Mouse (Mus musculus) brain, adult 2 months (tissue): ENCODE measurements around the gene Dck.
"Not testable (repeated sequence)": the region's sequence is repeated elsewhere in the genome, so short reads cannot be mapped to it uniquely, and the experiment has no call there.

Experiments
- DNase-seq: peaks from one replicate; pipeline ENCODE4 v3.0.0; 2011; ENCODE audit warnings: low read depth, low spot score

The Dck gene

DNA sequence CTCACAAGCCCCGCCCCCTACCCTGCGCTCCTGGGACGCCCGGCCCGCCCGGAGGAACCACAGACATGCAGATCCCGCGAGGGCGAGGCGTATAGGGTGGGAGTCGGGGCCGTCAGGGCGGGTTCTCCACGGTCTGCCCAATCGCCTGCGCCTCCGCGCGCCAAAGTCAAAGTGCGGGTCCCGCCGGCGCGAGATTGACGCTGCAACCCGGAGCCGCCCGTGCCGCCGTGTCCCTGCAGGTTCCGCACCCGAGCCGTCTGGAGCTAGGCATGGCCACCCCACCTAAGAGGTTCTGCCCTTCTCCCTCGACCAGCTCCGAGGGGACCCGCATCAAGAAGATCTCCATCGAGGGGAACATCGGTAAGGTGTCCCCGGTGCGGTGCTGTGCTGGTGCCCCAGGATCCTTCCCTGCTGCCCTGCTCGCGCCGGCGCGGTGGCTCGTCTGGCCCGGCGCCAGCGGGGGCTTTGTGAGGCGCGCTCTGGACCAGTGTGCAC lies at the start of gene Dck:
TSS of gene Dck (plus strand) at position 10 of the 495 bp plus-strand sequence.
- DNase-seq = peak; percentile 98

- no peak for DNase-seq
Measured at GRCm38 (mm10) chr5:88716983-88717382, 47.8 kb upstream of the Dck start.

DNA sequence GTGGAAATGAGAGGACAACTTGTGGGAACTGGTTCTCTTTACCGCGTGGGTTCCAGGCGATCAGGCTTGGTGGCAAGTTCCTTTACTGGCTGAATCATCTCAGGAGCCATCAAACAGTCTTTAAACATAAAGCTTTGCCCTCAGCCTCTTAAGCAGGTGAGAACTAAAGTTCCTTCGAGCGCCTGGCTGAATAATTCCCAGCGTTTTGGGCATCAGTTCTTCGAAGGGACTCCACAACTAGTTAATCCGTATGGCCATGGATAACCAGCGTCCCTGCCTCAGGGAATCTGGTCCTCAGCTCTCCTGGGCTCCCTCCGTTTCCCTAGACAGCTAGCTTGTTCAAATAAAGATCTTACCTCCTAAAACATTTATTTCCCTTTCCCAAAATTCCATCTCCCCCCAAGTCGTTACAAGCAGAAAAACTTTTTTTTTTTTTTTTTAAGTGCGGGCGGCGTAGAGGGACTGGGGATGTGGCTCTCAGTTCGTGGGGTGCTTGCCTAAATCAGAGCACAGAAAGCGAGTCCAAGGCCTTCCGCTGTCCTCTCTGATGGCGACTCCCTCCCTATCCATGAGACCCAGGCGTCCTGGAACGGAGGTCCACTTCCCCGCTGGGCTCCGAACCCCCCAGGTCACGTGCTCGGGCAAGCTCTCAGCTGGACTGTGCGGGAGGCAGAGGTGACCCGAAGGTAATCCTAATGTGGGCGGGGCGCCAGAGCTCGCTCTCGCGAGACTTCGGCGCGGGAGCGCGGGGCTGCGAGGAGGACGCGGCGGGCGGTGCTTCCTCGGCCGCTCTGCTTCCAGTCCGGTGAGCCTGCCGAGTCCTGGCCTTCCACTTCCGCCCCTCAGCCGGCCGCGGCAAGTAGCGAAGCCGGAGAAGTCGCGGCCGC lies 44.4 kb upstream of the Dck start, which contains the start of gene Mob1b:
TSS of gene Mob1b (plus strand) at position 740 of the 887 bp plus-strand sequence.
- peak; percentile 97 for DNase-seq

DNA sequence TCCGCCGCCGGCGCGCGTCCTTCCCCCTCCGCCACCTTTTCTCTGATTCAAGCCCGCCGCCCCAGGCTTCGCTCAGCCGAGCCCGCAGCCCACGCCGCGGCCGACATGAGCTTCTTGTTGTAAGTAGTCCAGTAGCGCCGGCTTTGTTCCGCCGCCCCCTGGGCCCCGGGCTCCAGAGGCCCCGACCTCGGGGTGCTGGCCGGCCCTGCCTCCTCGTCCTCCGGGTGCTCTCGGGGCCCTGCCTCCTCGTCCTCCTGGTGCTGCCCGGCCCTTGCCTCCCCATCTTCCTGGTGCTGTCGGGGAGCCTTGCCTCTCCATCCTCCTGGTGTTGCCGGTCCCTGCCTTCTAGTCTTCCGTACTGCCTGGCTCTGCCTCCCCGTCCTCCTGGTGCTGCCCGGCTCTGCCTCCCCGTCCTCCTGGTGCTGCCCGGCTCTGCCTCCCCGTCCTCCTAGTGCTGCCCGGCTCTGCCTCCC lies 43.8 kb upstream of the Dck start:
- no peak for DNase-seq

- DNase-seq = peak; percentile 45
Measured at GRCm38 (mm10) chr5:88721565-88722212, 43.1 kb upstream of the Dck start.

- DNase-seq = peak; percentile 39
Measured at GRCm38 (mm10) chr5:88722213-88722600, 42.6 kb upstream of the Dck start.

GRCm38 (mm10) chr5:88724030-88724429 lies 40.8 kb upstream of the Dck start:
- no peak for DNase-seq

GRCm38 (mm10) chr5:88727593-88728144 lies 37.1 kb upstream of the Dck start:
- no peak for DNase-seq

GRCm38 (mm10) chr5:88734786-88735185 lies 30.0 kb upstream of the Dck start:
- DNase-seq = no peak

GRCm38 (mm10) chr5:88741065-88741464 lies 23.7 kb upstream of the Dck start:
- DNase-seq = not testable (repeated sequence)

- DNase-seq = no peak
Measured at GRCm38 (mm10) chr5:88747774-88748173, 17.0 kb upstream of the Dck start.

DNA sequence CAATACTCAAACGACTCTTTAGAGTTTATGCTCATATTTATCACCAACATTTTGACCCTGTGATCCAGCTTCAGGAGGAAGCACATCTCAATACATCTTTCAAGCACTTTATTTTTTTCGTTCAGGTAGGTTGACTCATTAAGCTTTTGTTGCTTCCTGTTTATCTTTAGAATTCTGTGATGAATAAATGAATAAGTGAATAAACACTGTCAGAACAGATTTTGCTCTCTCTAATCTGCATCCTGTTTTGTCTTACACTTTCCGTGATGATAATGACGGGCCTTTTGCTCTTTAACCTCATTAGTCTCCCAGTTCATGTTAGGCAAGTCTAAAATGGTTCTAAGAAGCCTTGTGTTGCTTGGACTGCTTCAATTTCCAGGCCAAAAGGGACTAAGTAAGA lies 11.6 kb upstream of the Dck start:
- no peak for DNase-seq

- no peak for DNase-seq
Measured at GRCm38 (mm10) chr5:88762611-88763010, 2.2 kb upstream of the Dck start.

GRCm38 (mm10) chr5:88764430-88764986 lies 288 bp upstream of the Dck start:
- no peak for DNase-seq

- DNase-seq = no peak
Measured at GRCm38 (mm10) chr5:88765587-88765986, 791 bp downstream of the Dck start.

GRCm38 (mm10) chr5:88766121-88766520 lies 1.3 kb downstream of the Dck start:
- peak; percentile 11 for DNase-seq

DNA sequence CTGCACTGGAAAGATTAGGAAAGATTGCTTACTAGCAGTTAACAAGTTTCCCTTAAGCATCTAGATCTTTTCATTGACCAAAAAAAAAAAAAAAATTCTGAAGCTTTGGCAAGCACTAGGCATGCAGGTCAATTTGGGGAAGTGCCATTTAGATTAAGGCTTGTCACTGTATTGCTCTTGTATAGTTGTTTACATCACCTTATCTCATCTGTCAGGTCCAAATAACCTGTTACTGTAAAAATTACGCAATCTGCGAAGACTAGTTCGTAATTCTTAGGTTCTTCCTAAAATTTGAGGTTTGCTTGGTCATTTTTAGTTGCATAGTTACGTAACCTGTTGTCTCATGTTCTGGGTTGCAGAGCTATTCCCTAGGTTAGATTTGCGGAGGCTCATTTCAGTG lies 2.1 kb downstream of the Dck start:
- no peak for DNase-seq

DNA sequence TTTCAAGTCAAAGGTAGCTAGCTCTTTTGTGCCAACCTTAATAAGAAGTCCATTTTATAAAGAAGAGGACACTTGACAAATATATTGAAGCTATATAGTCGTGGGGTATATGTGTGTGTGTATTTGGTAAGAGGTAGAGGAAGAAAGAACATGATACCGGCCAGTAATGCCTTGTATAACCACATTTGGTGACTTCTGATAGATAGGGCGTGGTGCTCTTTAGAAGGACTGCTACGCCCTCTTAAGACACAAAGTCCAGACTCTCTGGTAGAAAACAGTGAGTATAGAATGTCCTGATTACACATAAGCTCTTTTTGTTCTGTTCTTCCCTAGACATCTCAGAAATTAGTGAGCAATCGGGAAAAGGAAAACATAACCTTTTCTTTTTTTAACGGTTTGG lies 3.4 kb downstream of the Dck start:
- DNase-seq = no peak

DNA sequence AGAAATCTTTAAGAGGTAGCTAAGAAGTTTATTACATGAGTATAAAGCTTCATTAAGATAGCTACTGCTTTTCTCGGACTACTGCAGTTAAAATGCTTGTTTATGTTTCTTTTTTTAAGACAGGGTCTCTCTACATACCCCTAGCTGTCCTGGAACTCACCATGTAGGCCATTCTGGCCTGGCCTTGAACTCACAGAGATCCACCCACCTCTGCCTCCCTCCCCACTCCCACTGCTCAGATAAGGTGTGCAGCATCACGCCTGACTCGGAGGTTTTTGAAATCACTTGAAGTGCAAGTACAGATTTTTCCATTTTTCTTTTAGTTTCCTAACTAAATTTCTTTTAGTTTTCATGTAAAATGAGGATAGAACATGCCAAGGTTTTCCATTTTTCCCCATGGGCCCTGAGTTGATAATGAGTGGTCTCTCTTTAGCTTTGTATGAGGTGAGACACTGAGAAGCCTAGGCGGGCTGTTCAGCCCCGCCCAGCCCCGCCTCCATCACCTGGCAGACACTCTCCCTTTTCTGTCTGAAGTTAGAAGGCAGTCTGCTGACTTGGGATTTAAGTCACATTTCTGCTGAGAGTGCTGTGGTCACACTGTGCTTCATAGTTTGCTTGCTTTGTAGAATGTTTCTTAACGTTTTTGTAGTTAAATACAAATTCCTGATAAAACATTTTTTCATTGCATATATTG lies 17.4 kb downstream of the Dck start:
- DNase-seq = no peak

DNA sequence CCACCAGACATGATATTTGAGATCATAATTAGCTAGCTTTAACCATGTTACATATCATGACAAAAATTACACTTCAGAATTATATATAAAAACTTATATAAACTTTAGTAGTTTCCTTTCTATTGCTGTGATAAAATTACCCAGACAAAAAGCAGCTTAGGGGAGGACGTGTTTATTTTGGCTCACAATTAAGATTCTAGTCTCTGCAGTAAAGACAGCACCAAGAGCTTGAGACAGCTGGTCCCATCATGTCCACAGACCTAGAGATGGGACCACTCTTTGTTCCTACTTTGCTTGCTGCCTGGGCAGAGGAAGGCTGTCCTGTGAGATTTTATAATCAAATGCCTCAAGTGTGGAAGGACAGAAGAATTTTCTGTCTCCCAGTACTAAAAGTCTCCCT lies 20.3 kb downstream of the Dck start:
- DNase-seq = no peak

DNA sequence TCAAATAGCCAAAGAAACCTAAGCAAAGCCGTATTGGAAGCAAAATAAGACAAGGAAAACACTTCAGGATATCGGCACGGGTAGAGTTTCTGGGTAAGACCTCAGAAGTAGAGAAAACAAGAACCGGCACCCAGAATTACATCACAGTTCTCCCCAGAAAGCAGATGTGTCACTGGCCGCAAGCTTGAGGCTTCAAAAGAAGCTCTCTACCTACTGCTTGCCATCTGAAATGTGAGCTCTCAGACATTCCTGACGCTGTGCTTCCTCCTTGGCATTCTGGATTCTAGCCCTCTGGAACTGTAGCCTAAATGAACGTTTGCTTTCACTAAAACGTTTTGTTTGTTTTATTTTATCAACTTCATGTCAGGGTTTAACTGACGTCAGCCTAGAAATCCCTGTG lies 25.9 kb downstream of the Dck start:
- DNase-seq = no peak
